Mouse (Mus musculus) layer of hippocampus, postnatal 36 days (tissue): ENCODE measurements around the gene Klhl22. TPM values are rescaled to one million over a fixed set of nuclear protein-coding genes. Genes with fewer than 3 reads are reported as not detected.
"Not testable (repeated sequence)": the region's sequence is repeated elsewhere in the genome, so short reads cannot be mapped to it uniquely, and the experiment has no call there.

ENCODE experiments used
- DNase-seq, 2 experiments: peaks; one replicate each; pipeline ENCODE4 v3.0.0; 2022
- total RNA-seq, 2 experiments: library from RNA; stranded (reverse); gene quantifications; 2 replicates each; pipeline ENCODE4 v1.2.3; 2021

Klhl22 gene
- 100 to 1,000 TPM in 1 of 2 experiments, 10 to 100 TPM in 1; 86.2 to 109 TPM for total RNA-seq

- peak; percentile 91 to 93 for DNase-seq
Observed at GRCm38 (mm10) chr16:17759344-17759773, at the start of gene Klhl22. TSS of gene Klhl22 (plus strand) at chr16:17759618.

GRCm38 (mm10) chr16:17717791-17718190 is 41.6 kb upstream of the Klhl22 start:
- DNase-seq: no peak

GRCm38 (mm10) chr16:17721114-17721808 is 38.2 kb upstream of the Klhl22 start:
- no peak for DNase-seq

GRCm38 (mm10) chr16:17721822-17722460 is 37.5 kb upstream of the Klhl22 start:
- no peak for DNase-seq

GRCm38 (mm10) chr16:17722461-17723324 is 36.7 kb upstream of the Klhl22 start:
- DNase-seq: peak; percentile 89 to 90

GRCm38 (mm10) chr16:17723325-17723626 is 36.1 kb upstream of the Klhl22 start:
- DNase-seq: no peak

GRCm38 (mm10) chr16:17724448-17724847 is 35.0 kb upstream of the Klhl22 start:
- no peak for DNase-seq

GRCm38 (mm10) chr16:17727179-17727861 is 32.1 kb upstream of the Klhl22 start:
- no peak for DNase-seq

- DNase-seq: no peak
Observed at GRCm38 (mm10) chr16:17729974-17730373, 29.4 kb upstream of the Klhl22 start.

GRCm38 (mm10) chr16:17732021-17732420 is 27.4 kb upstream of the Klhl22 start:
- no peak for DNase-seq

GRCm38 (mm10) chr16:17732431-17732830 is 27.0 kb upstream of the Klhl22 start:
- no peak for DNase-seq

- no peak for DNase-seq
Observed at GRCm38 (mm10) chr16:17732841-17733340, 26.5 kb upstream of the Klhl22 start, which contains the start of gene Med15. TSS of gene Med15 (minus strand) at chr16:17732891.

- no peak for DNase-seq
Observed at GRCm38 (mm10) chr16:17733646-17734045, 25.8 kb upstream of the Klhl22 start.

GRCm38 (mm10) chr16:17734872-17735271 is 24.5 kb upstream of the Klhl22 start:
- DNase-seq: not testable (repeated sequence)

GRCm38 (mm10) chr16:17736156-17736555 is 23.3 kb upstream of the Klhl22 start:
- DNase-seq: no peak

- no peak for DNase-seq
Observed at GRCm38 (mm10) chr16:17740080-17740479, 19.3 kb upstream of the Klhl22 start.

- DNase-seq: no peak
Observed at GRCm38 (mm10) chr16:17742810-17743209, 16.6 kb upstream of the Klhl22 start.

GRCm38 (mm10) chr16:17743279-17743678 is 16.1 kb upstream of the Klhl22 start:
- DNase-seq: no peak

GRCm38 (mm10) chr16:17744536-17744935 is 14.9 kb upstream of the Klhl22 start:
- DNase-seq: no peak

- DNase-seq: no peak
Observed at GRCm38 (mm10) chr16:17745067-17745466, 14.4 kb upstream of the Klhl22 start.

GRCm38 (mm10) chr16:17753001-17753400 is 6.4 kb upstream of the Klhl22 start:
- DNase-seq: no peak

- no peak for DNase-seq
Observed at GRCm38 (mm10) chr16:17753686-17754085, 5.7 kb upstream of the Klhl22 start.
